Comparison of ENCODE assay signal across 7 mouse cellular contexts in genomic region chr14:57104106-57105023, GRCm38 (mm10). TPM values are rescaled to one million over a fixed set of nuclear protein-coding genes. Genes with fewer than 3 reads are reported as not detected.
DNase-seq lines count a peak whose midpoint lies in the region; ATAC-seq lines count a peak whose summit lies in the region.

TSS of gene Gjb2 (minus strand) at chr14:57104702.

- peaks cover 70% of the 10 kb centered on the region for H3K27me3 ChIP-seq in forebrain, embryonic 13.5 days
- peaks cover 45% of the 10 kb centered on the region for H3K27me3 ChIP-seq in intestine, embryonic 15.5 days (replicated peaks)
- peaks cover 52% of the 10 kb centered on the region for H3K27me3 ChIP-seq in limb, embryonic 11.5 days (ENCODE audit: control insufficient read depth, insufficient read depth, low read length)
- peaks cover 44% of the 10 kb centered on the region for H3K27me3 ChIP-seq in midbrain, embryonic 11.5 days (ENCODE audit: control insufficient read depth, insufficient read depth, low read length)
- peaks cover 38% of the 10 kb centered on the region for H3K27me3 ChIP-seq in stomach, embryonic 16.5 days (ENCODE audit: control insufficient read depth, insufficient read depth, low read length)

- peak within 1 kb of the TSS; percentile 57 for H3K4me3 ChIP-seq in forebrain, embryonic 13.5 days
- H3K4me3 ChIP-seq in intestine, embryonic 15.5 days (replicated peaks), result peak within 1 kb of the TSS; percentile 61
- peak within 1 kb of the TSS; percentile 57 for H3K4me3 ChIP-seq in limb, embryonic 11.5 days (ENCODE audit: low read depth, low read length)
- H3K4me3 ChIP-seq in midbrain, embryonic 11.5 days (ENCODE audit: low read depth, low read length), result peak within 1 kb of the TSS; percentile 55
- H3K4me3 ChIP-seq in stomach, embryonic 16.5 days (replicated peaks; ENCODE audit: low read length), result peak within 1 kb of the TSS; percentile 64

- peak within 1 kb of the TSS; percentile 99 for H3K4me2 ChIP-seq in forebrain, embryonic 13.5 days
- H3K4me2 ChIP-seq in intestine, embryonic 15.5 days (replicated peaks), result peak within 1 kb of the TSS; percentile 99
- H3K4me2 ChIP-seq in limb, embryonic 11.5 days (ENCODE audit: low read depth, severe bottlenecking), result peak within 1 kb of the TSS; percentile 98
- H3K4me2 ChIP-seq in midbrain, embryonic 11.5 days, result peak within 1 kb of the TSS; percentile 99
- peak within 1 kb of the TSS; percentile 100 for H3K4me2 ChIP-seq in stomach, embryonic 16.5 days (ENCODE audit: low read depth, low read length)

- H3K36me3 ChIP-seq in forebrain, embryonic 13.5 days (ENCODE audit: poor library complexity, severe bottlenecking), result no peaks in the 10 kb centered on the region
- no peaks in the 10 kb centered on the region for H3K36me3 ChIP-seq in intestine, embryonic 15.5 days
- H3K36me3 ChIP-seq in limb, embryonic 11.5 days (ENCODE audit: control insufficient read depth, insufficient read depth, low read length), result no peaks in the 10 kb centered on the region
- no peaks in the 10 kb centered on the region for H3K36me3 ChIP-seq in midbrain, embryonic 11.5 days (ENCODE audit: control insufficient read depth, insufficient read depth, low read length)
- H3K36me3 ChIP-seq in stomach, embryonic 16.5 days (ENCODE audit: control insufficient read depth, insufficient read depth, low read length), result no peaks in the 10 kb centered on the region

- no peak within 1 kb of the TSS for H3K27ac ChIP-seq in forebrain, embryonic 13.5 days
- no peak within 1 kb of the TSS for H3K27ac ChIP-seq in intestine, embryonic 15.5 days
- H3K27ac ChIP-seq in limb, embryonic 11.5 days (replicated peaks; ENCODE audit: low read depth, low read length), result no peak within 1 kb of the TSS
- no peak within 1 kb of the TSS for H3K27ac ChIP-seq in midbrain, embryonic 11.5 days (ENCODE audit: low read depth, low read length)
- no peak within 1 kb of the TSS; the same call in 1 of the 2 replicates for H3K27ac ChIP-seq in stomach, embryonic 16.5 days (ENCODE audit: low read length)

- peak; percentile 38 for DNase-seq in Muller cell, postnatal 12 days (ENCODE audit: inconsistent ontology term)
- peak; percentile 63 for DNase-seq in adrenal gland, postnatal 10 days
- peak; percentile 75 for DNase-seq in limb, embryonic 11.5 days (ENCODE audit: low spot score)
- peak; percentile 95 for DNase-seq in midbrain, embryonic 11.5 days (ENCODE audit: low spot score, missing footprints)

- ATAC-seq in forebrain, embryonic 13.5 days, result peak; percentile 70
- ATAC-seq in intestine, embryonic 15.5 days, result peak; percentile 86
- peak; percentile 59 for ATAC-seq in limb, embryonic 11.5 days (ENCODE audit: insufficient number of reproducible peaks, low FRiP score, low TSS enrichment, low read depth)
- ATAC-seq in midbrain, embryonic 11.5 days (ENCODE audit: low FRiP score), result peak; percentile 69
- peak; percentile 72 for ATAC-seq in stomach, embryonic 16.5 days (ENCODE audit: insufficient read depth, low FRiP score)

- WGBS in forebrain, embryonic 13.5 days, result under 1% methylated on average over 65 of the region's 101 CpGs
- under 1% methylated on average over 101 of the region's 101 CpGs for WGBS in intestine, embryonic 15.5 days
- WGBS in limb, embryonic 11.5 days, result under 1% methylated on average over 91 of the region's 101 CpGs
- under 1% methylated on average over 96 of the region's 101 CpGs for WGBS in midbrain, embryonic 11.5 days
- under 1% methylated on average over 92 of the region's 101 CpGs for WGBS in stomach, embryonic 16.5 days

- peak within 1 kb of the TSS; percentile 61 for H3K9ac ChIP-seq in forebrain, embryonic 13.5 days
- peak within 1 kb of the TSS; percentile 55 for H3K9ac ChIP-seq in intestine, embryonic 15.5 days
- H3K9ac ChIP-seq in limb, embryonic 11.5 days (ENCODE audit: low read length), result peak within 1 kb of the TSS; percentile 60
- peak within 1 kb of the TSS; percentile 44; the same call in 1 of the 2 replicates for H3K9ac ChIP-seq in midbrain, embryonic 11.5 days (ENCODE audit: low read length)
- peak within 1 kb of the TSS; percentile 74 for H3K9ac ChIP-seq in stomach, embryonic 16.5 days (ENCODE audit: low read length)

- no peaks in the 10 kb centered on the region for H3K9me3 ChIP-seq in forebrain, embryonic 13.5 days (replicated peaks)
- H3K9me3 ChIP-seq in intestine, embryonic 15.5 days, result no peaks in the 10 kb centered on the region
- no peaks in the 10 kb centered on the region for H3K9me3 ChIP-seq in limb, embryonic 11.5 days (ENCODE audit: control insufficient read depth, low read length)
- no peaks in the 10 kb centered on the region for H3K9me3 ChIP-seq in midbrain, embryonic 11.5 days (ENCODE audit: control insufficient read depth, low read length)
- no peaks in the 10 kb centered on the region for H3K9me3 ChIP-seq in stomach, embryonic 16.5 days (replicated peaks; ENCODE audit: control insufficient read depth, low read length)

- H3K4me1 ChIP-seq in forebrain, embryonic 13.5 days, result peaks cover 16% of the 10 kb centered on the region
- peaks cover 7% of the 10 kb centered on the region for H3K4me1 ChIP-seq in intestine, embryonic 15.5 days (replicated peaks)
- peaks cover 8% of the 10 kb centered on the region; the same call in 1 of the 2 replicates for H3K4me1 ChIP-seq in limb, embryonic 11.5 days (ENCODE audit: control insufficient read depth, insufficient read depth, low read length)
- peaks cover 8% of the 10 kb centered on the region; the same call in 1 of the 2 replicates for H3K4me1 ChIP-seq in midbrain, embryonic 11.5 days (ENCODE audit: control insufficient read depth, insufficient read depth, low read length)
- H3K4me1 ChIP-seq in stomach, embryonic 16.5 days (ENCODE audit: control insufficient read depth, insufficient read depth, low read length), result peaks cover 6% of the 10 kb centered on the region; the same call in 1 of the 2 replicates

RNA-seq across cellular contexts. Expression of gene Gjb2, which starts in this region (rescaled TPM):
- total RNA-seq in adrenal gland, postnatal 10 days (2021), result 10 to 100 TPM in 1 of 2 experiments, 1 to 10 TPM in 1; 8.1 to 17.6 TPM
- polyA plus RNA-seq in forebrain, embryonic 13.5 days (2015; fragmentation: Nextera tagmentation; extraction: Ambion mirVana), result 2.8 and 3.9 TPM in 2 replicates
- 5.6 and 6.5 TPM in 2 replicates for polyA plus RNA-seq in intestine, embryonic 15.5 days (2015; fragmentation: Nextera tagmentation; extraction: Ambion mirVana)
- 48.0 and 53.9 TPM in 2 replicates for polyA plus RNA-seq in limb, embryonic 11.5 days (2014; fragmentation: Nextera tagmentation; extraction: Ambion mirVana)
- 6.7 and 7.5 TPM in 2 replicates for polyA plus RNA-seq in midbrain, embryonic 11.5 days (2014; fragmentation: Nextera tagmentation; extraction: Ambion mirVana)
- polyA plus RNA-seq in stomach, embryonic 16.5 days (2015; fragmentation: Nextera tagmentation; extraction: Ambion mirVana), result 45.3 and 72.8 TPM in 2 replicates

Comparison
In these comparisons a context has a peak if more than half of its experiments do, and no peak if none do; other contexts are left out.
1. DNase-seq: peak in every context shown above with its lines; median percentile 95 in midbrain, embryonic 11.5 days; 75 in limb, embryonic 11.5 days; 63 in adrenal gland, postnatal 10 days; 38 in Muller cell, postnatal 12 days.